Mouse (Mus musculus) monocyte, adult 5-6 weeks (primary cell): ENCODE measurements around the gene Fam71f1. TPM values are rescaled to one million over a fixed set of nuclear protein-coding genes. Genes with fewer than 3 reads are reported as not detected.

ENCODE experiments used
- total RNA-seq: library from RNA; stranded (forward); fragments of 200-1000, 200-491, 200-594 nt; gene quantifications from 3 replicates; pipeline ENCODE4 v1.2.3, GENCODE M21; 2017

Gene Fam71f1
- total RNA-seq, 1 experiment from 2014 or later, result not detected

Other genes starting within 250 kb of the Fam71f1 start
- 50.0 to 66.4 TPM (median 59.6 TPM) in 3 replicates for gene Rbm28, start 154.1 kb upstream of the Fam71f1 start, total RNA-seq
- not detected in 3 replicates for gene Prrt4, start 139.6 kb upstream of the Fam71f1 start, total RNA-seq
- 16.4 to 27.6 TPM (median 22.7 TPM) in 3 replicates for gene Impdh1, start 102.8 kb upstream of the Fam71f1 start, total RNA-seq
- gene Hilpda, start 46.7 kb upstream of the Fam71f1 start, total RNA-seq, result 7.6 to 8.9 TPM (median 8.5 TPM) in 3 replicates
- 1.9 TPM in 1 of 3 replicates, not detected in the others for gene Fam71f2, start 39.5 kb upstream of the Fam71f1 start, total RNA-seq
- gene Calu, start 28.9 kb downstream of the Fam71f1 start, total RNA-seq, result 134 to 144 TPM (median 142 TPM) in 3 replicates
- not detected in 3 replicates for gene Opn1sw, start 69.3 kb downstream of the Fam71f1 start, total RNA-seq
- gene Ccdc136, start 77.2 kb downstream of the Fam71f1 start, total RNA-seq, result 0.49 to 0.96 TPM (median 0.67 TPM) in 3 replicates
- gene Flnc, start 114.1 kb downstream of the Fam71f1 start, total RNA-seq, result not detected in 3 replicates
- 216 to 361 TPM (median 337 TPM) in 3 replicates for gene Atp6v1f, start 148.6 kb downstream of the Fam71f1 start, total RNA-seq
- 0.78 TPM in 1 of 3 replicates, not detected in the others for gene Atp6v1fnb, start 152.3 kb downstream of the Fam71f1 start, total RNA-seq
- gene Kcp, start 188.8 kb downstream of the Fam71f1 start, total RNA-seq, result not detected in 3 replicates
- 195 to 268 TPM (median 261 TPM) in 3 replicates for gene Irf5, start 207.5 kb downstream of the Fam71f1 start, total RNA-seq